Mouse (Mus musculus) myocyte (in vitro differentiated cells): ENCODE data around the gene Nwd1.

ENCODE experiments used
- E2F4 ChIP-seq: IDR thresholded peaks from one replicate; pipeline ENCODE4 v1.6.1; 2011; ENCODE audit warnings: mild to moderate bottlenecking, control low read depth, moderate library complexity; ENCODE audit not compliant: insufficient read depth
- MAX ChIP-seq: IDR thresholded peaks from one replicate; pipeline ENCODE4 v1.6.1; 2011; ENCODE audit warnings: low read depth, mild to moderate bottlenecking, control low read depth
- MYOD1 ChIP-seq, 3 experiments: IDR thresholded peaks; one replicate each; pipeline ENCODE4 v1.6.1; 2011; ENCODE audit warnings: control low read depth in 2 of 3, low read depth in 2 of 3, mild to moderate bottlenecking in 2 of 3, moderate library complexity in 1 of 3; ENCODE audit not compliant: insufficient read length in 2 of 3, control insufficient read depth in 1 of 3
- MYOG ChIP-seq, 3 experiments: IDR thresholded peaks; one replicate each; pipeline ENCODE4 v1.6.1; 2011; ENCODE audit warnings: control low read depth in 2 of 3, low read depth in 2 of 3, mild to moderate bottlenecking in 2 of 3; ENCODE audit not compliant: insufficient read length in 2 of 3, control insufficient read depth in 1 of 3, insufficient read depth in 1 of 3
- POLR2A ChIP-seq: IDR thresholded peaks from one replicate; pipeline ENCODE4 v1.6.1; 2011; ENCODE audit warnings: low read depth, mild to moderate bottlenecking, control low read depth, moderate library complexity; ENCODE audit not compliant: insufficient read length
- SRF ChIP-seq: IDR thresholded peaks from one replicate; pipeline ENCODE4 v1.6.1; 2011; ENCODE audit warnings: low read depth; ENCODE audit not compliant: control insufficient read depth, insufficient read length
- TCF12 ChIP-seq: IDR thresholded peaks from one replicate; pipeline ENCODE4 v1.6.1; 2011; ENCODE audit warnings: mild to moderate bottlenecking, control low read depth; ENCODE audit not compliant: poor library complexity, insufficient read depth, severe bottlenecking
- USF1 ChIP-seq: IDR thresholded peaks from one replicate; pipeline ENCODE4 v1.6.1; 2011; ENCODE audit warnings: low read depth, mild to moderate bottlenecking, control low read depth, moderate library complexity

DNA sequence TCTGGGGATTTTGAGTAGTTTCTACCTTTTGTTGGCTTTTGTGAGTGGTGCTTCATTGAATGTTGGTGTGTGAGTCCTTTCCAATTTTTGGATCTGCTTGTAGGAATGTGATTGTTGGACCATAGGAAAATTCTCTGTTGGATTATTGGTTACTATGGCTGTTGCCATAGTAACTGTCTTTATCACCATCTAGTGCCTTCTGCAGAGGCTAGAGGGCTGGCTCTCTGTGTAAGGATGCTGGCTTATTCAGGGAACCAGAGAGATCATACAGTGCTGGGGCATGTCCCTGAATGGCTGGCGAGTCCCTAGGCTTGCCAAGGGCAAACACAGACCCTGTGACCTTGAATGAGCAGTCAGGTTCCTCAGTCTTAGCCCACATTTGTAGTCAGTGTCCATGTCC is 82.1 kb downstream of the Nwd1 start:
- TF ChIP-seq POLR2A = no peak
- no peak for TF ChIP-seq E2F4
- no peak for TF ChIP-seq USF1
- no peak for TF ChIP-seq TCF12
- no peak for TF ChIP-seq SRF
- no peak for TF ChIP-seq MYOG (IDR thresholded peaks at IDR 0.05; ENCODE audit: control insufficient read depth in 1 of 3, insufficient read depth in 1 of 3, insufficient read length in 2 of 3, low read depth in 2 of 3)
- TF ChIP-seq MAX = no peak
- TF ChIP-seq MYOD1 (IDR thresholded peaks at IDR 0.05; ENCODE audit: control insufficient read depth in 1 of 3, insufficient read length in 2 of 3, low read depth in 2 of 3) = no peak
